Mouse (Mus musculus): ENCODE results near the gene Il9r.

DNA sequence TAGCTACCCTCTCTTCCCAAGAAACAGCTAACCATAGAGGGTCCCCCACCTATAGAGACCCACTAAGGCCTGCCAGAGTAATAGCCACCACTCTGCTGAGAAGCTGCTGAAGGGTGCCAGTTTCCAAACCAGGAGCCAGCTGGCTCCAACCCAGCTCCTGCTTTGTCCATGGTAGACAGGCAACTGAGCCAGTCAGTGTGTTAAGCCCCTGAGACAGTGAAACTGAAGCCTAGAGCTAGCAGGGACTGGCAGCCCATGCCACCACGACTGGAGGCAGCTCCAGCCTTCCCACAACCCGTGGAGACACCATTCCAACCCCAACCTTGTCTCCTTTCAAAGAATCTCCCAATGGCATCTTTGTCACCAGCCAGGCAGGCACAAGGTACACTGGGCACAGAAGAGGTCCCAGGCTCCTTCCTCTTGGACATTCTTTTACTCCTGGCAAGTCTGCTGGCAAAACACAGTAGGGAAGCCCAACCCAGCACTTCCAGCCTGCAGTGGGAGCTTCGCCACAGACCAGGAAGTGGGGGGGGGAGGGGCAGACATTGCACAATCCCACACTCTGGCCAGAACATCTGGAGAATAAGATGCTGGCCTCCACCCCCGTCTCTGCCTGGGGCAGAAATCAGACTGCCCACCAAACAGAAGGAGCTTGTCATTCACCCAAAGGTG lies 24.5 kb upstream of the Il9r start:
- TF ChIP-seq GATA1 (IDR thresholded peaks at IDR 0.05; ENCODE audit: borderline replicate concordance, low read length) = no peak
- TF ChIP-seq FLI1 (IDR thresholded peaks at IDR 0.05; ENCODE audit: low read length) = no peak
